Mouse (Mus musculus) adrenal gland, postnatal 10 days (tissue): ENCODE measurements around the gene Gm9376. TPM values are rescaled to one million over a fixed set of nuclear protein-coding genes. Genes with fewer than 3 reads are reported as not detected.
A peak's percentile ranks its signal among the peaks of the same experiment; 100 is the strongest.

Source experiments
- DNase-seq: peaks from one replicate; pipeline ENCODE4 v3.0.0; 2021; ENCODE audit warnings: mixed read lengths
- long read RNA-seq, 2 experiments: library from polyadenylated mRNA; stranded (forward); transcript quantifications; one replicate each; pipeline ENCODE4 v2.0.0; 2021
- total RNA-seq, 2 experiments: library from RNA; stranded (reverse); gene quantifications; 2 replicates each; pipeline ENCODE4 v1.2.3; 2021

The Gm9376 gene
- not detected for total RNA-seq
- long read RNA-seq, experiment 1 = 0 reads
- long read RNA-seq, experiment 2 = 0 reads

GRCm38 (mm10) chr14:118266660-118267059, at the start of gene Gm9376:
Gm9376 (plus strand) TSS chr14:118266960.
- DNase-seq = no peak

DNA sequence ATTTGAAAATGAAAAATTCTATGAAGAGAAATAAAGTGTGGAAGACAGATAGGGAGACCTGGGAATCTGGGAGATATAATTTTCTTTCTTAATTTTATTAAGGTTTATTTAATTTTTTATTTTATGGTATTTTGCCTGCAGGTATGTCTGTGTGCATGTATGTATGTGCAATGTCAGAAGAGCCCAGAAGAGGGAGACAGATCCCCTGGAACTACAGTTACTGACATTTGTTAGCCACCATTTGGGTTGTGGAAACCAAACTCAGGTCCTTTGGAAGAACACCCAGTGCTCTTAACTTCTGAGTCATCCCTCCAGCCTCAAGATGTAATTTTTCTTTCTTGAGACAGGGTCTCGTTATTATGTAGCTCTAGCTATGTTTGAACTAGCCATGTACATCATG, 45.9 kb upstream of the Gm9376 start:
- no peak for DNase-seq

GRCm38 (mm10) chr14:118225061-118225743, 41.6 kb upstream of the Gm9376 start:
- no peak for DNase-seq

DNA sequence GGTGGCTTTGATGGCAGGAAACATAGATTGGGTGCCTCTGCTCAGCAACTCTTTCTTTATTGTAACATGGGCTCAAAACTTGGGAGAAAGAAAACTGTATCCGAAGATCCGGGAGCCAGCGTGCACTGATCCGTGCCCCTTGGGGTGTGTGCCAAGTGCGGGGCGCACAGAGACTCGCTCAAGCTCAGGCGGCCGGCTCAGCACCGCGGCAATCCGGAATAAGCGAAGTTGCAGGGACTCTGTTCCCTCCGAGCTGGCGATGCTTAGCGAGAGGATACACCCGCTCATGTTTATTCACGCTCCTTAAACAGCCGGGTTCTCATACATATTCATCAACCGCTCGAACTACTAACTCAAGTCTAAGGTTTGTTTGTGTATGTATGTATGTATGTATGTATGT, 40.8 kb upstream of the Gm9376 start:
- no peak for DNase-seq

- DNase-seq = no peak
These were observed 40.1 kb upstream of the Gm9376 start for GRCm38 (mm10) chr14:118226471-118227155.

DNA sequence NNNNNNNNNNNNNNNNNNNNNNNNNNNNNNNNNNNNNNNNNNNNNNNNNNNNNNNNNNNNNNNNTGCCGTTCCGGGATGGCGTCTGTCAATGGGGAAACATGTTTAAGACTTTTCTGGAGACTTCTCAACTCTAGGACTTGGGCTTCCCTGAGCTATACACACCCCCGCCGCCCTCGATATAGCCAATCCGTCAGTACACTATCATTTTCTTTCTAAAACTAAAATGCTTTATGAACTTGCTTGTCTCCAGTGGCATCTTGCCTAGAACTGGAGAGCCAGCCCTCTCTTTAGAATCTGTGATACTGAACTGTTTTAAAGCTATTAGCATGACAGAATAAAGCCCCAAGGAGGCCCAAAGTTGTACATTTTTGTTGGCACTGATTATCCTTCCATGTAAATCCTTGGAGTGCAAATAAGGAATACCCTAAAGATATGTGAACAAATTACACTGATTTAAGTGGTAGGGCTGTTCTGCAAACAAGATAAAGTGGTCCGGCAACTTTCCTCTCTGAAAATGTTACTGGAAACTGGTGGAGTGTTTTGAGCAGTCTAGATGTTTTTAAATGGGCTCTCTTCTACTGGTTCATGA, 34.3 kb upstream of the Gm9376 start:
- DNase-seq = no peak

- no peak for DNase-seq
These were observed 32.8 kb upstream of the Gm9376 start for GRCm38 (mm10) chr14:118233786-118234540.

DNA sequence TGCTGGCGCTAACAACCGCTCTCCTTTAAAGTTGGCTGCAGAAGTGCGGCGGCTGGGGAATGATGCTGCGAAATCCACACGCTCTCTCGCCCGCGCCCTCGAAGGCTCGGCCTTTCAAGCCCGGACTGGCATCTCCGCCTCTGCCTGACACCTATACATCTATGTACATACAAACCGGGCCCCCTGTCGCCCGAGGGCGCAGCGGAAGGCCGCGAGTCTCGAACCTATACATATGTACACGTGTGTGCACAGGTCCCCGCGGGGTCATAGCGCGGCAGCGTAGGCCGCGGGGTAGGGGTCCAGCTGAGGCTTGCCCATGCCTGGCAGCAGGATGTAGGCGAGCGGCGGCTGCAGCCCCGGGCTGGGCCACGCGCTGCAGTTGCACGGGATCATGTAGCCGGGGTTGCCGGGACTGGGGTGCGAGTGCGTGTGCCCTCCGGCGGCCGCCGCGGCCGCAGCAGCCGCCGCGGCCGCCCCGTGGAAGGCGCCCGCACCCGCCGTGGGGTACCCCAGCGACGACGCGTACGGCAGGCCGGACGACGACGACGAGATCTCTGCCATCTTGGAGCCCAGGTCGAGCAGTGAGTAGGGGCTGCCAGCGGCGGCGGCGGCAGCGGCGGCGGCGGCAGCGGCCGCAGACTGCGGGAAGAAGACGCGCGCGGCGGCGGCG, 32.1 kb upstream of the Gm9376 start:
- DNase-seq = no peak

DNA sequence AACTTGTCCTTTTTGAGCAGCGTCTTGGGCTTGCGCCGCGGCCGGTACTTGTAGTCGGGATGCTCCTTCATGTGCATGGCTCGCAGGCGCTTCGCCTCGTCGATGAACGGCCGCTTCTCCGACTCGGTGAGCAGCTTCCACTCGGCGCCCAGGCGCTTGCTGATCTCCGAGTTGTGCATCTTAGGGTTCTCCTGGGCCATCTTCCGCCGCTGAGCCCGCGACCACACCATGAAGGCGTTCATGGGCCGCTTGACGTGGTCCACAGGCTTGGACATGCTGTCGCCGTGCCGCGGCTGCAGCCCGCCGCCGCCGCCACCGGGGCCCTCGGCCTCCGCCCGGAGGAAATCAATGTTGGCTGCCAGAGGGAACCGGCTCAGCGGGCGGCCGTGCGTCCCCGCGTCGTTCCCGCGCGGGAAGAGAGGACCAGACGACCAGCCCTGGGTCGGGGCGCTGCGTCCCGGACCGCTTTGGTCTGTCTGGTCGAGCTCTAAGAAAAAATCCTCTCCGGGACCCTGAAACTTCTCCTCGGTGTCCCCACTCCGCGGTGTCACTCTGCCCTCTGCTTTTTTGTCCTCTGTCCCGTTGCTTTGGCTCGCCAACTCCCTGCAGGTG, 31.3 kb upstream of the Gm9376 start:
- peak; percentile 35 for DNase-seq

- peak; percentile 41 for DNase-seq
These were observed 30.5 kb upstream of the Gm9376 start for GRCm38 (mm10) chr14:118235973-118236885.

GRCm38 (mm10) chr14:118236886-118237289, 29.9 kb upstream of the Gm9376 start, which contains the start of gene Sox21:
Sox21 (minus strand) TSS chr14:118237030.
- peak; percentile 25 for DNase-seq

GRCm38 (mm10) chr14:118237786-118238185, 29.0 kb upstream of the Gm9376 start:
- no peak for DNase-seq

DNA sequence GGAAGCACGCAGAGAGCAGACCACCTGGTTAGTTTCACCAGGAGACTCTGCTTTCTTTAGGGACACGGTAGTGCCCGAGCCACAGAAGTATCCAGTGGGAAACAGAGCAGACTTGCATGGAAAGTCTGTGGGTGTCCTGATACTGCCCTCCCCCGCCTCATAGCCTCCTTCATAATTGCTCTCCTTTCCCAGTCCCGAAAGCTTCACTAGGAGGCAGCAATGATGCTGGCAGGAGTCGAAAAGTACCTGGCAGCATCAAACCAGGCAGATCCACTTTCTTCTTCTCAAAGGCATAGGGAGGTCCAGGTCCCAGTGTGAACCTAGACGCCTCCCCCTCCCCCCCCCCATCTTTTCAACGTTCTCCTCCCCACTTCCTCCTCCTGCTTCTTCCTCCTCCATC, 27.4 kb upstream of the Gm9376 start:
- no peak for DNase-seq

DNA sequence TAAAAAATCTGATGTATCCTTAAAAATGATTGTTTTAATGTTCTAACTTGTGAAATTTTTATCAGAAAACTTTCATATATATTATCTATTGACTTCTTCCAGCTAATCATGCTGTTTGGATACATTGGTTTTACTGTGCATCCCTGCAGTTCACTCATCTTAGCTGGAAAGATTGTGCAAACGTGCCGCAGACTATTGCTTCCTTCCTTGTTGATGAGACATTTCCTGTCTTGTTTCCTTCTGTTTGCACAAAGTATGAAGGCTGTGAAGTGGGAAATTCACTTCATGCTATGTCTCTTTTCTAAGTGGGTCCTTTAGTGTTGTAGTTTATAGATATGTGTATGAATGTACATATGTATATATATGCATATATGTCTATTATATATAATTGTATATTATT, 25.3 kb upstream of the Gm9376 start:
- DNase-seq = no peak

GRCm38 (mm10) chr14:118253381-118253780, 13.4 kb upstream of the Gm9376 start:
- DNase-seq = no peak

DNA sequence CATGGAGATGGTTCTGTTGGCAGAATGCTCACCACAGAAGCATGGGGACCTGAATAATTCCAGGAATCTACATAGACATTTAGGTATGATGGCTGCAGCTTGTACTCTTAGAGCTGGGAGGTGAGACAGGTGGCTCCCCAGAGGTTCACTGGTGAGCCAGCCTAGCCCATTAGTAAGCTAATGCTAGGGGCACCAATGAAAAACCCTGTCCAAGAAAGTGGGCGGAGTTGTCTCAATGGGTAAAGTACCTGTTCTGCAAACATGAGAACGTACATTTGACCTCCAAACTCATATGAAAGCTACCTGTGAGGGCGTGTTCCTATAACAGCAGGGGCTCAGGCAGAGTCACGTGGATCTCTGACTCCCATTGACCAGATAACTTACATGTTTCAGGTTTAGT, 2.1 kb downstream of the Gm9376 start:
- DNase-seq = no peak

DNA sequence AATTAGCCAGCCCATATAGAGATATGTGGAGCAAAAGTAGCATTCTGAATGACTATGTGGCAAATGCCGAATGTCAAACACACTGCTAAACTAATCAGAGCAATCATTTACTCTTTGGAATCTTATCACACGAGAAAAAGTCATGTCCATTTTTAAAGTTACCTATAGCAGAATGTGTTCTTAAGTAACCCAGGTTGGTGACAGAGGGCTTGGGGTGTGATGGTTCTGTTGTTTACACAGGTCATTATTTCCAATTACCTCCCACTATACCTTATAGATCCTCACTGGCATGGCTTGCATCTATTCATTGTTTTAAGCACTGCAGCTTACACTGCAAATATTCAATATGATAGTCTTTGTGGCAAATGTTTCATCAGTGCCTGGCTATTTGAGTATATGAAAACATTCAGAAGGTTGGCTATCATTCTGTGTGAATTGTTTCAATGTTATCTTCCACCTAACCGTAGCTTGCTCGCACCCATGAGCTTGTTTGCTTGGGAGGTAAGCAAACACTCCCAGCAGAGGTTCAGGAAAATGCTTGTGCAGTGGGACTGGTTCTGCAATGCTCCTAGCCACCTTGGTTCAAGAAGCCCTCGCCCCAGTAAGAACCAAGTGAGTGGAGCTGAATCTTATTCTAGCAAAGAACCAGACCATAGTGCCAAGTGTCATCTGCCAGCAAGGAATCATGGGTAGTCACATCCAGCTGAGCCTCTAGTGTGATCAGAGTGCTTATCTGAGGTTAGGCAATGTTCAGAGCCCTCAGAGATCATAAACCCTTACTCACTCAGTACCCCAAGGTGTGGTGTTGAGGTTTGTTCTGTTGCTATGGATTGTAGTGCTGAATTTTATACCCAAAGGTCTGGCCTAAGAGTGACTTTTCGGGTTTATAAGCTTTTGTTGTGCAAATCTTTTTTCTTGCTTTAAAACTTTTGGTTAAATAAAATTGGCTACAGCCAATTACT, 6.1 kb downstream of the Gm9376 start:
- DNase-seq = no peak

DNA sequence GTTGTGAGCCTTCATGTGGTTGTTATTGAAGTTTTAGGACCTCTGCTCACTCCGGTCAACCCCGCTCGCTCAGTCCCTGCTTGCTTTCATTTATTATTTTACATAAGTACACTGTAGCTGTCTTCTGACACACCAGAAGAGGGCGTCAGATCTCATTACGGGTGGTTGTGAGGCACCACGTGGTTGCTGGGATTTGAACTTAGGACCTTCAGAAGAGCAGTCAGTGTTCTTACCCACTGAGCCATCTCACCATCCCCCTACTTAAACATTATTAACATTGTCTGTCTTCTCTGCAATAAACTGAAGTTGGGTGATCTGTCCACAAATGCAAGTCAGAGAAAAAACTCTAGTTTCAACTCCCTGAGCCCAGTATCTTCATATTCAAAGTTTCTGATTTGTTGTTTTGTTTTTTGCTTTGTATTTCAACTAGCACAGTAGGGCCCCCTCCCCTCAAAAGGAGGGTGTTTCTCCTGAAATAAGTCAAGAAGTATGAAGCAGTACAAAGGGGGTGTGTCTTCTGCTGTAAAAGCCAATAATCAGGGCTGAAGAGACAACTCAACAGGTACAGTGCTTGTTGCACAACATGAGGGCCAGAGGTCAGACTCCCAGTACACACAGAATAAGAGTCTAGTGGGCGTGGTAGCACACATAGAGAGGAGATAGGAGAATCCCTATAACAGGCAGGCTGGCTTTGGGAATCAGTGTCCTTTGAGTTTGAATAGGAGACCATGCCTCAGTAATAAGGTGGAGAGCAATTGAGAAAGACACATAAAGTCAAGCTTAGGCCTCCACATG, 11.1 kb downstream of the Gm9376 start:
- DNase-seq = no peak
